Mouse (Mus musculus): ENCODE data around the gene Itgb5. TPM values are rescaled to one million over a fixed set of nuclear protein-coding genes. Genes with fewer than 3 reads are reported as not detected.

Gene Itgb5
- polyA plus RNA-seq, 1 experiment from 2014 or later = 42.4 TPM

DNA sequence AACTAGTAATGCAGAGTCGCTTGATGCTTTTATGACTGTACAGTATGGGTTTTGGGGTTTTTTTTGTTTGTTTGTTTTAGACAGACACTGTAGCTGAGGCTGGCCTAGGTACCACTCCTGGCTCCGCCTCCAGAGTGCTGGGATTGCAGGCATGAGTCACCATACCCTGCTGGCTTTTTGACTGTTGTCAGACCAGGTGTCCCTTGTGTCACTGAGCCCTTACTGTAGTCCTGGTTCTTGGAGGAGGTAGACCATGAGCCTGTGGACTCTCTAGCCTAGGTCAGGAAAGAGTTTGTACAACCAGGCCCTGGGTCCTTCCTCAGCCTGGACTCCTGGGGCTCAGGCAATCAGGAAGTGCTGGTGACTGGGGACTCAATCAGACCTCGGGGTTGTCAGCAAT, 7.7 kb downstream of the Itgb5 start:
- no peaks in the 10 kb centered on the region for H3K27me3 ChIP-seq (ENCODE audit: control insufficient read depth, insufficient read depth, low read length)
- peaks cover 20% of the 10 kb centered on the region for H3K4me1 ChIP-seq (ENCODE audit: control insufficient read depth, insufficient read depth, low read length)
- no peak overlapping the region for H3K9ac ChIP-seq (ENCODE audit: low read depth, low read length)
- no peak overlapping the region for H3K27ac ChIP-seq (ENCODE audit: low read depth, low read length)
- H3K4me3 ChIP-seq (ENCODE audit: low read depth, low read length) = no peak overlapping the region
- WGBS (ENCODE audit: insufficient replicate concordance) = 59% methylated on average over 3 of the region's 3 CpGs
- no peak overlapping the region for H3K4me2 ChIP-seq
- ATAC-seq (replicated peaks; ENCODE audit: insufficient number of reproducible peaks, low FRiP score, low TSS enrichment) = no peak
- H3K36me3 ChIP-seq (ENCODE audit: control insufficient read depth, insufficient read depth, low read length) = no peaks in the 10 kb centered on the region
- no peaks in the 10 kb centered on the region for H3K9me3 ChIP-seq (replicated peaks; ENCODE audit: control insufficient read depth, low read length)

DNA sequence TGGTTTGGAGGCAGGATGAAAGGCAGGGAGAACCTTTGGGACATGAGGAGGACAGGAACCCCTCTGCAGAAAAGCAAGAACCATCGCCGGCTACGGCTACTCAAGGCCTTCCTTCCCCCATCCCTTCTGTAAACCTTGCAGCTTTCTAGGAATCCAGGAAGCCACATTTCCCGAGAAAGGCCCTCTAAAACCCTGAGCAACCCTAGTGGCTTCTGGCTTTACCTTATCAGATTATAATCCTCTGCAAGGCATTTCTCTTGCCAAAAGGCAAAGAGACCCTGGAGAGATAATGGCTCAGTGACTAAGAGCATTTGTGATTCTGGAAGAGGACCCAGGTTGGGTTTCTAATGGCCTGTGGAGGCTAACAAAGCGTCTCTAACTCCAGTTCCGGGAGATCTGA, 11.2 kb downstream of the Itgb5 start:
- WGBS (ENCODE audit: insufficient replicate concordance) = 41% methylated on average over 6 of the region's 6 CpGs
- no peaks in the 10 kb centered on the region for H3K36me3 ChIP-seq (ENCODE audit: control insufficient read depth, insufficient read depth, low read length)
- H3K4me1 ChIP-seq (ENCODE audit: control insufficient read depth, insufficient read depth, low read length) = no peaks in the 10 kb centered on the region; the same call in 1 of the 2 replicates
- ATAC-seq (replicated peaks; ENCODE audit: insufficient number of reproducible peaks, low FRiP score, low TSS enrichment) = no peak
- H3K9ac ChIP-seq (ENCODE audit: low read depth, low read length) = no peak overlapping the region
- no peak overlapping the region for H3K4me2 ChIP-seq
- H3K27me3 ChIP-seq (ENCODE audit: control insufficient read depth, insufficient read depth, low read length) = no peaks in the 10 kb centered on the region
- H3K9me3 ChIP-seq (replicated peaks; ENCODE audit: control insufficient read depth, low read length) = no peaks in the 10 kb centered on the region
- no peak overlapping the region for H3K4me3 ChIP-seq (ENCODE audit: low read depth, low read length)
- no peak overlapping the region for H3K27ac ChIP-seq (ENCODE audit: low read depth, low read length)

DNA sequence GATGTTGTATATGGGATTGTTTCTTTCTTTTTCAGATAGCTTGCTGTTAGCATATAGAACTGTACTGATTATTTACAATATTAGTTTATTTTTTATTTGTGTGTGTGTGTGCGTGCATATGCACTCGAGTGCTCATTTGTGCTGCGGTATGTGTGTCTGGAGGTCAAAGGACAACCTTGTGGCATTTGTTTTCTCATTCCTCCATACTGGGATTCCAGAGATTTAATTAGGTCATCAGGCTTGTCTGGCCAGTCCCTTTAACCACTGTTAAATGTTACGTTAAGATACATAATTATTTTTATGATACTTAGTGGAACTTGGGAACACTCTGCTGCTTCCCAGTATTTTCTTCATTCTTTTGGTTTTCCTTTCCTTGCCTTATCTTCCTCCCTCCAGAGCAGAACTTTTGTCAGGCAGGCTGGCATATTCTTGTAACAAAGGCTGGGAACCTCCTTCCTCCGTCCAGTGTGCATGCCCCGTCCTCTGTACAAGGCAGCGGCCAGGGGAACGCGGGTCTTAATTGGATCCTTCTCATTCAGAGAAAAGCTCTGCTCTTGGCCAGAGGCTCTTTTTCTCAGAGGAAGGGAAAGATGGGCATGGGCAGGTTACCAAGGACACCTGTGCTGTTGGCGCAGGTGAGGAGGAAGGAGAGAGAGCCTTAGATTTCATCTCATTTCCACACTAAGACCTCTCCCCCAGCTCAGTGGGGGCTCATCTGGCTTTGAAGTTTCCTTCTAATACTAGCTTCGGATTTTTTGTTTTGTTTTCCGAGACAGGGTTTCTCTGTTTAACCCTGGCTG, 12.8 kb downstream of the Itgb5 start:
- no peak overlapping the region for H3K4me2 ChIP-seq
- no peaks in the 10 kb centered on the region; the same call in 1 of the 2 replicates for H3K4me1 ChIP-seq (ENCODE audit: control insufficient read depth, insufficient read depth, low read length)
- H3K9ac ChIP-seq (ENCODE audit: low read depth, low read length) = no peak overlapping the region
- H3K27me3 ChIP-seq (ENCODE audit: control insufficient read depth, insufficient read depth, low read length) = no peaks in the 10 kb centered on the region
- no peaks in the 10 kb centered on the region for H3K9me3 ChIP-seq (replicated peaks; ENCODE audit: control insufficient read depth, low read length)
- H3K27ac ChIP-seq (ENCODE audit: low read depth, low read length) = no peak overlapping the region
- ATAC-seq (replicated peaks; ENCODE audit: insufficient number of reproducible peaks, low FRiP score, low TSS enrichment) = no peak
- peaks cover 3% of the 10 kb centered on the region; the same call in 1 of the 2 replicates for H3K36me3 ChIP-seq (ENCODE audit: control insufficient read depth, insufficient read depth, low read length)
- WGBS (ENCODE audit: insufficient replicate concordance) = 75% methylated on average over 12 of the region's 12 CpGs
- no peak overlapping the region for H3K4me3 ChIP-seq (ENCODE audit: low read depth, low read length)

DNA sequence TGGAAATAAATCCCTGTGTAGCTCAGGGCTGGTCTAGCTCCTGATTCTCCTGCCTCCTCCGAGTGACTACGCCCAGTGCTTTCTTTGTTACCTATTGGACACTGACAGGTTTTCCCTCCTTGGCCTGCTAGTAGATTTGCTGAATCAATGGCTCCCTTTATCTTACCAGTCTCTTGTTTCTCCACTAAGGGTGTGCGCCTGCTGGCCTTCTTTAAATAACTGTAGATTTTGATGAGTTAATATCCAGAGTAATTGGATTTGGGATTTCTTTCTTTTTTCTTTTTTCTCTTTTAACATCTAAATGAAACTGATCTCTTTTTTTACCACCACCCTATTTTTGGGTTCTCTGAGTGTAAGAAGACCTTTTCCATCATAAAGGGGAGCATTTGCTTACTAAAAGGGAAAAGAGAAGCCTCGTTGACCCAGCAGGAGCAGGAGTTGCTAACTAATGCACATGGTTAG, 14.7 kb downstream of the Itgb5 start:
- WGBS (ENCODE audit: insufficient replicate concordance) = 59% methylated on average over 4 of the region's 4 CpGs
- Histone ChIP-seq H3K9me3 (replicated peaks; ENCODE audit: control insufficient read depth, low read length) (no peaks in the 10 kb centered on the region), H3K27ac (ENCODE audit: low read depth, low read length) (no peak overlapping the region), H3K9ac (ENCODE audit: low read depth, low read length) (no peak overlapping the region), H3K27me3 (ENCODE audit: control insufficient read depth, insufficient read depth, low read length) (no peaks in the 10 kb centered on the region), H3K36me3 (ENCODE audit: control insufficient read depth, insufficient read depth, low read length) (peaks cover 3% of the 10 kb centered on the region; the same call in 1 of the 2 replicates), H3K4me2 (no peak overlapping the region), H3K4me1 (ENCODE audit: control insufficient read depth, insufficient read depth, low read length) (no peaks in the 10 kb centered on the region), H3K4me3 (ENCODE audit: low read depth, low read length) (no peak overlapping the region)
- no peak for ATAC-seq (replicated peaks; ENCODE audit: insufficient number of reproducible peaks, low FRiP score, low TSS enrichment)

DNA sequence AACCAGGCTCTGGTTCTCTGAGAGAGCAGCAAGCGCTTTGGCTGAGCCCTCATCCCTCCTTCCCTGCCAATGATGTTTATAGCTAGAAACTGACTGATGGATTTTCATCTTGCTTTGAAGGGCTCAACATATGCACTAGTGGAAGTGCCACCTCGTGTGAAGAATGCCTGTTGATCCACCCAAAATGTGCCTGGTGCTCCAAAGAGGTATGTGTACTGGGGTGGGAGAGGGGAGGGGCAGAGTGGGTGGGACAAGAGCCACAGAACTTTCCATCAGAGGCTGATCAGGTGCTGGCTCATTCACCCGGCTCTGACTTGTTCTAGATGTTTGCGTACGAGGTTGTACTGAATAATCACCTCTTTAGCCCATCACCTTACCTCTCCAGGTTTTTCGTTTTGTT, 15.4 kb downstream of the Itgb5 start:
- H3K9ac ChIP-seq (ENCODE audit: low read depth, low read length) = no peak overlapping the region
- no peak for ATAC-seq (replicated peaks; ENCODE audit: insufficient number of reproducible peaks, low FRiP score, low TSS enrichment)
- no peaks in the 10 kb centered on the region for H3K9me3 ChIP-seq (replicated peaks; ENCODE audit: control insufficient read depth, low read length)
- no peak overlapping the region for H3K27ac ChIP-seq (ENCODE audit: low read depth, low read length)
- H3K27me3 ChIP-seq (ENCODE audit: control insufficient read depth, insufficient read depth, low read length) = no peaks in the 10 kb centered on the region
- 81% methylated on average over 6 of the region's 6 CpGs for WGBS (ENCODE audit: insufficient replicate concordance)
- no peak overlapping the region for H3K4me2 ChIP-seq
- H3K4me3 ChIP-seq (ENCODE audit: low read depth, low read length) = no peak overlapping the region
- no peaks in the 10 kb centered on the region for H3K4me1 ChIP-seq (ENCODE audit: control insufficient read depth, insufficient read depth, low read length)
- H3K36me3 ChIP-seq (ENCODE audit: control insufficient read depth, insufficient read depth, low read length) = peaks cover 3% of the 10 kb centered on the region; the same call in 1 of the 2 replicates

DNA sequence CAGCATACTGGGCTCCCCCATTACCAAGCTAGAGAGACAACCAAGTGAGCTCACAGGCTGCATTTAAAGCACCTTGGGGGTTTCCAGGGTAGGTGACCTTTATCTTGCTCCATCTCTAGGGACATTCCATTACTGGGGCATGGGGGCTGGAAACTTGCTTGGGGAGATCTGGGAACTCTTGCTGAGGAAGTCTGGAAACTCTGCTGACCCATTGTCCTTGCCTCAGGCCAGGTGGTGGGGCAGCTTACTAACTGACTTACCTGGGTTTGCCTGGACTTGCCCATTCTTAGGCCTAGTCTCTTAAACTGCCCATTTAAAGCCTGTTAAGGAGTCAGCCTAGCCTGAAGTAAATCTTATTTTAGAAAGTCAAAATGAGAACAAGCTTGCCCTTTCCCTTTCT, 23.8 kb downstream of the Itgb5 start:
- no peaks in the 10 kb centered on the region for H3K36me3 ChIP-seq (ENCODE audit: control insufficient read depth, insufficient read depth, low read length)
- ATAC-seq (replicated peaks; ENCODE audit: insufficient number of reproducible peaks, low FRiP score, low TSS enrichment) = no peak
- no peak overlapping the region for H3K4me3 ChIP-seq (ENCODE audit: low read depth, low read length)
- no peaks in the 10 kb centered on the region for H3K9me3 ChIP-seq (replicated peaks; ENCODE audit: control insufficient read depth, low read length)
- H3K27me3 ChIP-seq (ENCODE audit: control insufficient read depth, insufficient read depth, low read length) = no peaks in the 10 kb centered on the region
- H3K4me2 ChIP-seq = no peak overlapping the region
- no peak overlapping the region for H3K9ac ChIP-seq (ENCODE audit: low read depth, low read length)
- no peak overlapping the region for H3K27ac ChIP-seq (ENCODE audit: low read depth, low read length)
- no peaks in the 10 kb centered on the region for H3K4me1 ChIP-seq (ENCODE audit: control insufficient read depth, insufficient read depth, low read length)

DNA sequence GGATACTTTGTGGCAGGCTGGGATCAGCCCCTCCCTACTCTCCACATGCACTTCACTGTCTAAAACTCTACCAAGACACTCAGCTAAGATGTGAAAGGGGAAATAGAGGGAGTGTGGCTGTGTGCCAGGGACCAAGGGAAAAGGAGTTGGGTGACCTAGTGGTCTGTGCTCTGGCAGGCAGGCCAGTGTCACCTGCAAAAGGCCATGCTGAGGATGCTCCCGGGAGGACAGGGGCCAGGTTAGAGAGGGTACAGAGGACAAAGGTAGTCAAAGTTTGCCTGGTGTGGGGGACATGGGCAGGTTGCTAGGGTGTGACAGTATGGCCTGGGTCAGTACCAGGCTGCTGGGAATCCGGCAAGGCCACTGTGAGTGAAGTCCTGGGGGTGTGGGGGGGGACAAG, 29.3 kb downstream of the Itgb5 start:
- no peaks in the 10 kb centered on the region for H3K36me3 ChIP-seq (ENCODE audit: control insufficient read depth, insufficient read depth, low read length)
- H3K4me2 ChIP-seq = no peak overlapping the region
- H3K27me3 ChIP-seq (ENCODE audit: control insufficient read depth, insufficient read depth, low read length) = no peaks in the 10 kb centered on the region
- peaks cover 17% of the 10 kb centered on the region for H3K4me1 ChIP-seq (ENCODE audit: control insufficient read depth, insufficient read depth, low read length)
- H3K27ac ChIP-seq (ENCODE audit: low read depth, low read length) = no peak overlapping the region
- no peak overlapping the region for H3K4me3 ChIP-seq (ENCODE audit: low read depth, low read length)
- ATAC-seq (replicated peaks; ENCODE audit: insufficient number of reproducible peaks, low FRiP score, low TSS enrichment) = no peak
- WGBS (ENCODE audit: insufficient replicate concordance) = 64% methylated on average over 2 of the region's 2 CpGs
- H3K9me3 ChIP-seq (replicated peaks; ENCODE audit: control insufficient read depth, low read length) = no peaks in the 10 kb centered on the region
- no peak overlapping the region for H3K9ac ChIP-seq (ENCODE audit: low read depth, low read length)

DNA sequence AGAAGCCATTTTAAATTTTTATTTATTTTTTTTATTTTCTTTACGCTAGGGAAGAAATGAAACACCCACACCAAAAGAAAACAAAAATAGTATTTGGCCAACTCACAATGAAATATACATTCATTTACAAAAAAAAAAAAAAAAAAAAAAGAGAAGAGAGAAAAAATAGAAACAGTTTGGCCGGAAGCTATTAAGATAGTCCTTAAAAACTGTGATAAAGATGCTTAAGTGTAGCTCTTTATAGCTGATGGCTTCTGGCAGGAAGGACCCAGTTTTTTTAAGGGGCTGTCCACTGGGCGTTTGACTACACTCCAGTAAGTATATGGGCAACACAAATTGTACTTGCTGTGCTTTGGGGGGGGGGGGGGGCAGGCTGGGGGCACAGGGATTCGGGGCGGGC, 29.9 kb downstream of the Itgb5 start:
- 58% methylated on average over 5 of the region's 5 CpGs for WGBS (ENCODE audit: insufficient replicate concordance)
- no peak for ATAC-seq (replicated peaks; ENCODE audit: insufficient number of reproducible peaks, low FRiP score, low TSS enrichment)
- no peak overlapping the region for H3K27ac ChIP-seq (ENCODE audit: low read depth, low read length)

More for the DNA sequence above, 29.9 kb downstream of the Itgb5 start:
- no peaks in the 10 kb centered on the region for H3K27me3 ChIP-seq (ENCODE audit: control insufficient read depth, insufficient read depth, low read length)
- no peaks in the 10 kb centered on the region for H3K36me3 ChIP-seq (ENCODE audit: control insufficient read depth, insufficient read depth, low read length)
- no peak overlapping the region; the same call in 1 of the 2 replicates for H3K4me2 ChIP-seq
- no peaks in the 10 kb centered on the region for H3K9me3 ChIP-seq (replicated peaks; ENCODE audit: control insufficient read depth, low read length)
- H3K4me3 ChIP-seq (ENCODE audit: low read depth, low read length) = no peak overlapping the region
- no peak overlapping the region for H3K9ac ChIP-seq (ENCODE audit: low read depth, low read length)
- H3K4me1 ChIP-seq (ENCODE audit: control insufficient read depth, insufficient read depth, low read length) = peaks cover 17% of the 10 kb centered on the region

Measured in heart, embryonic 11.5 days (tissue).